Mouse (Mus musculus): ENCODE data around the gene Gm20388. TPM values are rescaled to one million over a fixed set of nuclear protein-coding genes. Genes with fewer than 3 reads are reported as not detected.

Gm20388 gene
- total and polyA plus RNA-seq, 3 experiments: 0.02 to 0.05 TPM; not detected in 1

GRCm38 (mm10) chr8:124113108-124113507 lies 4202.5 kb downstream of the Gm20388 start:
- ATAC-seq (ENCODE audit: extremely low read depth, insufficient number of reproducible peaks, low FRiP score, poor library complexity, severe bottlenecking) (no peak), DNase-seq (ENCODE audit: low spot score) (no peak)
- Histone ChIP-seq H3K27me3 (ENCODE audit: insufficient read depth, low read length) (no peaks in the 10 kb centered on the region), H3K9me3 (replicated peaks) (peaks cover 34% of the 10 kb centered on the region), H3K4me3 (ENCODE audit: low read depth, low read length) (no peak overlapping the region), H3K4me1 (ENCODE audit: insufficient read depth, low read depth, low read length) (no peaks in the 10 kb centered on the region), H3K36me3 (replicated peaks) (no peaks in the 10 kb centered on the region)
- TF ChIP-seq CTCF (IDR thresholded peaks at IDR 0.05; ENCODE audit: low read depth, low read length): no peak
- TF ChIP-seq GATA1 (IDR thresholded peaks at IDR 0.05; ENCODE audit: borderline replicate concordance, low read length): no peak
- no peak for TF ChIP-seq TAL1 (conservative IDR thresholded peaks at IDR 0.05; ENCODE audit: low read depth, low read length)
- TF ChIP-seq GATA2 (IDR thresholded peaks at IDR 0.05; ENCODE audit: borderline replicate concordance, low read depth, low read length): no peak
- TF ChIP-seq POLR2AphosphoS5 (IDR thresholded peaks at IDR 0.05; ENCODE audit: insufficient replicate concordance, low read depth, low read length): no peak

GRCm38 (mm10) chr8:124125241-124125640 lies 4214.6 kb downstream of the Gm20388 start:
- no peak for ATAC-seq (ENCODE audit: extremely low read depth, insufficient number of reproducible peaks, low FRiP score, poor library complexity, severe bottlenecking)
- Histone ChIP-seq H3K9me3 (replicated peaks) (peaks cover 14% of the 10 kb centered on the region), H3K36me3 (replicated peaks) (no peaks in the 10 kb centered on the region), H3K4me1 (ENCODE audit: insufficient read depth, low read depth, low read length) (no peaks in the 10 kb centered on the region), H3K4me3 (ENCODE audit: low read depth, low read length) (no peak overlapping the region), H3K27me3 (ENCODE audit: insufficient read depth, low read length) (no peaks in the 10 kb centered on the region)
- no peak for DNase-seq (ENCODE audit: low spot score)
- TF ChIP-seq GATA2 (IDR thresholded peaks at IDR 0.05; ENCODE audit: borderline replicate concordance, low read depth, low read length) (no peak), TAL1 (conservative IDR thresholded peaks at IDR 0.05; ENCODE audit: low read depth, low read length) (no peak), POLR2AphosphoS5 (IDR thresholded peaks at IDR 0.05; ENCODE audit: insufficient replicate concordance, low read depth, low read length) (no peak), CTCF (IDR thresholded peaks at IDR 0.05; ENCODE audit: low read depth, low read length) (no peak), GATA1 (IDR thresholded peaks at IDR 0.05; ENCODE audit: borderline replicate concordance, low read length) (no peak)

- no peaks in the 10 kb centered on the region for H3K27me3 ChIP-seq (ENCODE audit: insufficient read depth, low read length)
- no peak for ATAC-seq (ENCODE audit: extremely low read depth, insufficient number of reproducible peaks, low FRiP score, poor library complexity, severe bottlenecking)
- DNase-seq (ENCODE audit: low spot score): no peak
- no peak overlapping the region for H3K4me3 ChIP-seq (ENCODE audit: low read depth, low read length)
- no peaks in the 10 kb centered on the region for H3K36me3 ChIP-seq (replicated peaks)
- TF ChIP-seq GATA1 (IDR thresholded peaks at IDR 0.05; ENCODE audit: borderline replicate concordance, low read length): no peak
- no peak for TF ChIP-seq CTCF (IDR thresholded peaks at IDR 0.05; ENCODE audit: low read depth, low read length)
- no peak for TF ChIP-seq POLR2AphosphoS5 (IDR thresholded peaks at IDR 0.05; ENCODE audit: insufficient replicate concordance, low read depth, low read length)
- no peak for TF ChIP-seq TAL1 (conservative IDR thresholded peaks at IDR 0.05; ENCODE audit: low read depth, low read length)
- TF ChIP-seq GATA2 (IDR thresholded peaks at IDR 0.05; ENCODE audit: borderline replicate concordance, low read depth, low read length): no peak
- peaks cover 24% of the 10 kb centered on the region for H3K9me3 ChIP-seq (replicated peaks)
- H3K4me1 ChIP-seq (ENCODE audit: insufficient read depth, low read depth, low read length): no peaks in the 10 kb centered on the region
Observed at GRCm38 (mm10) chr8:124137261-124137660, 4226.6 kb downstream of the Gm20388 start.

- TF ChIP-seq POLR2AphosphoS5 (IDR thresholded peaks at IDR 0.05; ENCODE audit: insufficient replicate concordance, low read depth, low read length) (no peak), TAL1 (conservative IDR thresholded peaks at IDR 0.05; ENCODE audit: low read depth, low read length) (no peak)
- DNase-seq (ENCODE audit: low spot score) (no peak), ATAC-seq (ENCODE audit: extremely low read depth, insufficient number of reproducible peaks, low FRiP score, poor library complexity, severe bottlenecking) (no peak)
- Histone ChIP-seq H3K27me3 (ENCODE audit: insufficient read depth, low read length) (no peaks in the 10 kb centered on the region), H3K36me3 (replicated peaks) (no peaks in the 10 kb centered on the region), H3K4me1 (ENCODE audit: insufficient read depth, low read depth, low read length) (no peaks in the 10 kb centered on the region), H3K9me3 (replicated peaks) (peaks cover 41% of the 10 kb centered on the region), H3K4me3 (ENCODE audit: low read depth, low read length) (no peak overlapping the region)
Observed at GRCm38 (mm10) chr8:124140211-124140790, 4229.7 kb downstream of the Gm20388 start.

- TF ChIP-seq TAL1 (conservative IDR thresholded peaks at IDR 0.05; ENCODE audit: low read depth, low read length): no peak
- no peak for TF ChIP-seq CTCF (IDR thresholded peaks at IDR 0.05; ENCODE audit: low read depth, low read length)
- no peak for TF ChIP-seq GATA2 (IDR thresholded peaks at IDR 0.05; ENCODE audit: borderline replicate concordance, low read depth, low read length)
- TF ChIP-seq GATA1 (IDR thresholded peaks at IDR 0.05; ENCODE audit: borderline replicate concordance, low read length): no peak
- TF ChIP-seq POLR2AphosphoS5 (IDR thresholded peaks at IDR 0.05; ENCODE audit: insufficient replicate concordance, low read depth, low read length): no peak
- no peak overlapping the region for H3K4me3 ChIP-seq (ENCODE audit: low read depth, low read length)
Observed at GRCm38 (mm10) chr8:124140868-124141431, 4230.3 kb downstream of the Gm20388 start.

GRCm38 (mm10) chr8:124141681-124142391 lies 4231.2 kb downstream of the Gm20388 start:
- Histone ChIP-seq H3K36me3 (replicated peaks) (no peaks in the 10 kb centered on the region), H3K9me3 (replicated peaks) (peaks cover 44% of the 10 kb centered on the region), H3K4me1 (ENCODE audit: insufficient read depth, low read depth, low read length) (no peaks in the 10 kb centered on the region), H3K27me3 (ENCODE audit: insufficient read depth, low read length) (no peaks in the 10 kb centered on the region), H3K4me3 (ENCODE audit: low read depth, low read length) (no peak overlapping the region)
- DNase-seq (ENCODE audit: low spot score) (no peak), ATAC-seq (ENCODE audit: extremely low read depth, insufficient number of reproducible peaks, low FRiP score, poor library complexity, severe bottlenecking) (no peak)
- TF ChIP-seq TAL1 (conservative IDR thresholded peaks at IDR 0.05; ENCODE audit: low read depth, low read length) (no peak), GATA1 (IDR thresholded peaks at IDR 0.05; ENCODE audit: borderline replicate concordance, low read length) (no peak), POLR2AphosphoS5 (IDR thresholded peaks at IDR 0.05; ENCODE audit: insufficient replicate concordance, low read depth, low read length) (no peak)

More at GRCm38 (mm10) chr8:124140868-124141431, 4230.3 kb downstream of the Gm20388 start:
- Histone ChIP-seq H3K9me3 (replicated peaks) (peaks cover 41% of the 10 kb centered on the region), H3K27me3 (ENCODE audit: insufficient read depth, low read length) (no peaks in the 10 kb centered on the region), H3K36me3 (replicated peaks) (no peaks in the 10 kb centered on the region), H3K4me1 (ENCODE audit: insufficient read depth, low read depth, low read length) (no peaks in the 10 kb centered on the region)
- ATAC-seq (ENCODE audit: extremely low read depth, insufficient number of reproducible peaks, low FRiP score, poor library complexity, severe bottlenecking) (no peak), DNase-seq (ENCODE audit: low spot score) (no peak)

All from G1E (cell line).